Mouse (Mus musculus) stomach, embryonic 14.5 days (tissue): ENCODE measurements around the gene Sh2d3c. TPM values are rescaled to one million over a fixed set of nuclear protein-coding genes. Genes with fewer than 3 reads are reported as not detected.
A peak's percentile ranks its signal among the peaks of the same experiment; 100 is the strongest.

Experiments used
- ATAC-seq: fragments of 200-750 bp; cut with Nextera tagmentation; 2 replicates; pipeline ENCODE4 v1.8.0; 2017; ENCODE audit warnings: low read depth, moderate TSS enrichment; ENCODE audit not compliant: insufficient number of reproducible peaks, insufficient read depth, low FRiP score
- H3K27ac ChIP-seq: fragments of 300-500 bp; sonication (generic); 2 replicates; pipeline ENCODE4 v1.5.1; 2014; ENCODE audit warnings: mild to moderate bottlenecking, low read length, moderate library complexity, mixed read lengths
- H3K27me3 ChIP-seq: fragments of 300-500 bp; sonication (generic); 2 replicates; pipeline ENCODE4 v1.6.1; 2014; ENCODE audit warnings: low read length, control low read depth, mixed read lengths; ENCODE audit not compliant: control insufficient read depth, insufficient read depth
- H3K36me3 ChIP-seq: fragments of 300-500 bp; sonication (generic); 2 replicates; pipeline ENCODE4 v1.6.1; 2014; ENCODE audit warnings: mild to moderate bottlenecking, control low read depth, low read length, moderate library complexity, mixed read lengths; ENCODE audit not compliant: control insufficient read depth, insufficient read depth
- H3K4me1 ChIP-seq: fragments of 300-500 bp; sonication (generic); 2 replicates; pipeline ENCODE4 v1.6.1; 2014; ENCODE audit warnings: low read length, control low read depth, mixed read lengths; ENCODE audit not compliant: control insufficient read depth, insufficient read depth
- H3K4me2 ChIP-seq: fragments of 300-500 bp; sonication (generic); replicated peaks from 2 replicates; pipeline ENCODE4 v1.6.1; 2014; ENCODE audit warnings: low read depth, low read length, control low read depth
- H3K4me3 ChIP-seq: fragments of 300-500 bp; sonication (generic); 2 replicates; pipeline ENCODE4 v1.5.1; 2014; ENCODE audit warnings: low read depth, low read length, control low read depth
- H3K9ac ChIP-seq: fragments of 300-500 bp; sonication (generic); replicated peaks from 2 replicates; pipeline ENCODE4 v1.6.1; 2014; ENCODE audit warnings: low read depth, mild to moderate bottlenecking, control low read depth, low read length, moderate library complexity, mixed read lengths
- H3K9me3 ChIP-seq: fragments of 300-500 bp; sonication (generic); 2 replicates; pipeline ENCODE4 v1.6.1; 2016; ENCODE audit warnings: low read depth, low read length, control low read depth; ENCODE audit not compliant: control insufficient read depth
- WGBS: fragments of 180-500 bp; shearing (Covaris S2); extraction: QIAGEN DNeasy Blood & Tissue Kit; methylation state at CpG from one replicate; pipeline ENCODE4 v1.1.7; 2014; 5-methylcytosine and 5-hydroxymethylcytosine counted together
- polyA plus RNA-seq: library from polyadenylated mRNA; unstranded; fragments of >200 nt; fragmentation: Nextera tagmentation; extraction: Ambion mirVana; gene quantifications from 2 replicates; pipeline ENCODE4 v1.2.1, GENCODE M21; 2014

Gene Sh2d3c
- polyA plus RNA-seq, 1 experiment from 2014 or later, result 28.4 TPM

DNA sequence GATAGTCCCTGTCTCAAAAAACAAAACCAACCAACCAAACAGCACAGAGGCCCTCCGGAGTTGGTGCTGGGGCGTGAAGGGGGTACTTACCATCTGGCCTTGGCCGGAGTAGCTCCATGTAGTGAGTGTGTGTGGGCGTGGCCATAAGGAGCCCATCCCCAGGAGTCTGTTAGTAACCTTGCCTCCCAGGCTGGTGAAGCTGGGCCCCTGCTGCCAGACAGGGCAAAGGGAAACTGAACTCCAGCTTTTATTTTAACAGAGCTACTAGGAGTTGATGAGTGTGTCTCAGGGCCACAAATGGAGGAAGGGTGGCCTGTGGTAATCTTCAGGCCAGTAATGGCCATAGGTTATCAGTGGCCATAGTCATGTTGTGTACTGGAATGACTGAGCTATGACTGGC lies 13.6 kb downstream of the Sh2d3c start:
- H3K27me3 ChIP-seq, result no peaks in the 10 kb centered on the region
- no peak for ATAC-seq
- H3K4me1 ChIP-seq, result peaks cover 35% of the 10 kb centered on the region
- no peaks in the 10 kb centered on the region for H3K9me3 ChIP-seq
- peak overlapping the region; percentile 63; the same call in 1 of the 2 replicates for H3K27ac ChIP-seq
- H3K4me3 ChIP-seq, result no peak overlapping the region
- no peak overlapping the region for H3K9ac ChIP-seq
- H3K36me3 ChIP-seq, result no peaks in the 10 kb centered on the region; the same call in 1 of the 2 replicates
- H3K4me2 ChIP-seq, result no peak overlapping the region
- 40% methylated on average over 4 of the region's 4 CpGs for WGBS

DNA sequence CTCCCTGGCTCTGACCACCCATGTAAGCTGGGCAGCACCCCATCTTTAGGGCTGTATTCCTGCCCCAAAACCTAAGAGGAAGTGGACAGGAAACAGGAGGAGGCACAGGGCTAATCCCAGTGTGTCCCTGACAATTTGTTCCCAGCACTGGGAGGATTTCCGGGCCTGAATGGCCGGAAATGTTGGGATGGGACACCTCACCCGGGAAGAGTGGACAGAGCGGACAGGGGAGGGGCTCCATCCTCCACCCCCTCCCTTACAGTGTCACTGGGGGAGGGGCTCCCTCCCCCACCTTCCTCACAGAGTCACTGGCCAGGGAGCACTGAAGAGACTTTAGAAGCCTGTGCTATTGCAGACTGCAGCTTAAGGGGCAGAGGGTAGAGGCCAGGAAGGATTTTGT lies 14.1 kb downstream of the Sh2d3c start:
- Histone ChIP-seq H3K4me1 (peaks cover 35% of the 10 kb centered on the region), H3K36me3 (no peaks in the 10 kb centered on the region; the same call in 1 of the 2 replicates), H3K27ac (peak overlapping the region; percentile 63; the same call in 1 of the 2 replicates), H3K9me3 (no peaks in the 10 kb centered on the region), H3K4me3 (no peak overlapping the region), H3K27me3 (no peaks in the 10 kb centered on the region), H3K4me2 (no peak overlapping the region), H3K9ac (no peak overlapping the region)
- WGBS, result 51% methylated on average over 4 of the region's 4 CpGs
- ATAC-seq, result no peak

DNA sequence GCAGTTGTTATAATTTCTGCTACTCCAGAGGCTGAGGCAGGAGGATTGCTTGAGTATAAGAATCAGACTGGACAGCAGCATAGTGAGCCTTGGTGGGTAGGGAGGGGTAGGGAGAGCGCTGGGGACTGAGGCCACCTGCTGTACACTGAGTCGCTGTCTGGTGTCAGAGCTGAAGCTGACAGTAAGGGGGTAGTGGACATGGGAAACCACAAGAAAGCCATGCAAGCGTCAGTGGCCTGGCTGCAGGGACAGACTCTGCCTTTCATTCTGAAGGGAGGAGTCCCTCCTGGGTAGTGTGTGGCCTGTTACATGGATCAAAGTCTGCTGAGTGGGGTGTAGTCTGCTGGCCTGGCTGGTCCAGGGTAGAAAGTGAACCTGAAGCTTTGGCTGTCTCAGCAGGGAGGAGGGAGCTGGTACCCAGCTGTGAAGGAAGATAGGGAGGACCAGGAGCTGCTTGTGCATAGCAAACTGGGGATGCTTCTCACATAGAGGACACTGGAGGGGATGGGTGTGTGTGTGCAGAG lies 15.5 kb downstream of the Sh2d3c start:
- H3K36me3 ChIP-seq, result no peaks in the 10 kb centered on the region; the same call in 1 of the 2 replicates
- H3K27ac ChIP-seq, result peak overlapping the region; percentile 11; the same call in 1 of the 2 replicates
- 0 out of 2 replicates have a peak, but pooled peaks cover under 1% of the 10 kb centered on the region for H3K27me3 ChIP-seq
- H3K9me3 ChIP-seq, result no peaks in the 10 kb centered on the region
- ATAC-seq, result no peak
- no peak overlapping the region for H3K9ac ChIP-seq
- peaks cover 27% of the 10 kb centered on the region for H3K4me1 ChIP-seq
- WGBS, result 51% methylated on average over 3 of the region's 3 CpGs
- no peak overlapping the region for H3K4me2 ChIP-seq
- no peak overlapping the region for H3K4me3 ChIP-seq

DNA sequence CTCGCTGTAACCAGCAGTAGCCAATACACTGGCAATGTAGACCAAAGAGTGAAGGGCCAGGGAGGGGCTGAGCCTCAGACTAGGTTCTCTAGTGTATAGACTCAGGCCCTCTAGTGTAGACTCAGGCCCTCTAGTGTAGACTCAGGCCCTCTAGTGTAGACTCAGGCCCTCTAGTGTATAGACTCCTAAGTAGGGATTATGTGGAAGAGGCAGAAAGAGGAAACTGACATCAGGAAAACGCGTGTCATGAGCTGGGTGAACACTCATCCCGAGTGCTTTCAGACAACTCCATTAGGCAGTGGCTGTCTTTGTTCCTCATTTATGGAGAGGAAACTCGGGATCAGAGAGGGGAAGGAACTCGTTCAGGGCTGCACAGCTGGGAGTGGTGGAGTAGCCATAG lies 16.2 kb downstream of the Sh2d3c start:
- WGBS, result 64% methylated on average over 6 of the region's 6 CpGs
- no peak overlapping the region for H3K4me2 ChIP-seq
- H3K9me3 ChIP-seq, result no peaks in the 10 kb centered on the region
- peaks cover 28% of the 10 kb centered on the region for H3K4me1 ChIP-seq
- 0 out of 2 replicates have a peak, but pooled peaks cover 7% of the 10 kb centered on the region for H3K27me3 ChIP-seq
- no peak for ATAC-seq
- no peaks in the 10 kb centered on the region; the same call in 1 of the 2 replicates for H3K36me3 ChIP-seq
- no peak overlapping the region for H3K9ac ChIP-seq
- H3K27ac ChIP-seq, result no peak overlapping the region
- no peak overlapping the region for H3K4me3 ChIP-seq

DNA sequence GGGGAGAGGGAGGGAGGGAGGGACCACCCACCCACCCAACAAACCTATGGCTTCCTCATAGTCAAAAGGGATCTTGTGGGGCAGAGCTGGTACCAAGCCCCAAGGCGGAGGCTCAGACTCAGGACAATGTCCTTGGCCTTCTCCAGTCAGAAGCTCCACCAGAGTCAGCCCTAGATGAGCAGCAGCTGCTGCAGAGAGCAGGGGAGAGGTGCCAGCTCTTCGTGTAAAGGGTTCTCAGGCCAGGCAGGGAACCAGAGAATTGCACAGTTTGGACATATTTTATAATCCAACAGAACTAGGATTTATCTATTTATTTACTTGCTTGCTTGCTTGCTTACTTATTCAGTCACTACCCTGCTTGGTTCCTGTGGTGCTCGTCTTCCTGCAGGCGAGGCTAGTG lies 18.5 kb downstream of the Sh2d3c start:
- Histone ChIP-seq H3K9me3 (no peaks in the 10 kb centered on the region), H3K4me1 (peaks cover 25% of the 10 kb centered on the region), H3K4me2 (no peak overlapping the region), H3K4me3 (no peak overlapping the region), H3K27ac (no peak overlapping the region), H3K36me3 (no peaks in the 10 kb centered on the region; the same call in 1 of the 2 replicates), H3K9ac (no peak overlapping the region), H3K27me3 (0 out of 2 replicates have a peak, but pooled peaks cover 14% of the 10 kb centered on the region)
- WGBS, result 69% methylated on average over 4 of the region's 4 CpGs
- no peak for ATAC-seq

DNA sequence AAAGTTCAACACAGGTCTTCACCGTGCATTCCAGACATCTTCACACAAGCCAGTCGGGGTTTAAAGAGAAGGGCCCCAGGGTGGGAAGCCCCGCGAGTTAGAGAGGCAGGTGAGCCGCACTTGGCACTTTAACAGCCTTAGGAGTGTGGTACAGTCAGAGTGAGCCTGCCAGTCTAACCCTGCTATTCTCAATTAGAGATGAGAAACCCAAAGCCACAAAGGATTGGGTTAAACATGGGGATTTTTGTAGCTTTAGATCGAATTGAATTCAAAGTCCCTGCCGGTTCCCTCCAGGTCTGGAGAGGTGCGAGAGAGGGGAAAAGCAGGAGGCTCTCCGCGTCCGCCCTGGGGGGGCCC lies 20.0 kb downstream of the Sh2d3c start, which contains the start of gene 6330409D20Rik:
6330409D20Rik (minus strand) TSS at position 101 of the 357 bp plus-strand sequence.
- H3K27ac ChIP-seq, result no peak within 1 kb of the TSS
- H3K9ac ChIP-seq, result peak within 1 kb of the TSS; percentile 28; the same call in 1 of the 2 replicates
- no peak for ATAC-seq
- peak within 1 kb of the TSS; percentile 93 for H3K4me2 ChIP-seq
- H3K27me3 ChIP-seq, result 0 out of 2 replicates have a peak, but pooled peaks cover 14% of the 10 kb centered on the region
- 8% methylated on average over 11 of the region's 11 CpGs for WGBS
- no peaks in the 10 kb centered on the region for H3K9me3 ChIP-seq
- peaks cover 16% of the 10 kb centered on the region for H3K4me1 ChIP-seq
- H3K4me3 ChIP-seq, result peak within 1 kb of the TSS; percentile 39
- H3K36me3 ChIP-seq, result peaks cover 3% of the 10 kb centered on the region

DNA sequence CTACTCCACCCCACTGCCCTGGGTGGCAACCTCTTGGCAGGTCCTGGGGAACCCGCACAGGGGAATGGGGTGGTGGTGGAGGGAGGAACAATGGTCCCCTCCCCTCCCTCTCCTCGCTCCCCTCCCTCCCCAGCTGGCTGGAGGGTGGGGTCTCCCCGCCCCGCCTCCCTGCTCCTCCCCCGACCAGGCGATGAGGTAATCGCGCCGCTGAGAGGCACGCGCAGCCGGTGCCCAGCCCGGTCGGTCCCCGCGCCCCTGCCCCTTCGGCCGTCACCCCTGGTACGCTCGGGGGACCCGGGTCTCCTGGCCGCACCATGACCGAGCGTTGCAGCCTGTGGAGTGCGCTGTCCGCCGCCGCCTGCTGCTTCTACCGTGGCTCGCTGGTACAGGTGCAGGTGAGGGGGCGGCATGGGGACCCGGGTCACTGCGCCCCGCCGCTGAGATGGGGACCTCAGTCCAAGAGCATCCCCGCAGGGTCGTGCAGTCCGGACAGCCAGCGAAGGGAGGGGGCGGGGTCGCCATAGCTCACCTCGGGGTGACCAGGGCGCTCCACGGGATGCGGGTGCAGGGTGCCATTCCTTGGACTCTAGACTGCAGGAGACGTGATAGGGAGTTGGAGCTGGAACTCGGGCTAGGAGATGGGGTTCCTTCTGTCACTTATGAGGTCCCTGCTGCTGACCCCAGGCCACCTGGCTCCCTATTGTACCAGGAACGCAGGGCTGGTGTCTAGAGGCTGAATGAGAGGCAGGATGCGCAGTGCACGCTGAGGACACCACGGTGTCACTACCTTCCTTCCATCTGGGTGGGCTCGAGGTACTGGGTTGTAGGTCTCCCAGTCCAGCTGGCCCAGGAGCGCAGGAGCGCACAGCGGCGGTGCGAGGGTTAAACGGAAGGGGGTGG lies 20.7 kb downstream of the Sh2d3c start:
- no peaks in the 10 kb centered on the region for H3K9me3 ChIP-seq
- H3K27me3 ChIP-seq, result 0 out of 2 replicates have a peak, but pooled peaks cover 14% of the 10 kb centered on the region
- peaks cover 9% of the 10 kb centered on the region for H3K36me3 ChIP-seq
- no peak overlapping the region for H3K27ac ChIP-seq
- peaks cover 13% of the 10 kb centered on the region for H3K4me1 ChIP-seq
- WGBS, result 6% methylated on average over 57 of the region's 58 CpGs
- peak overlapping the region; percentile 93 for H3K4me2 ChIP-seq
- H3K9ac ChIP-seq, result peak overlapping the region; percentile 28; the same call in 1 of the 2 replicates
- H3K4me3 ChIP-seq, result peak overlapping the region; percentile 39
- peak; percentile 70 for ATAC-seq

DNA sequence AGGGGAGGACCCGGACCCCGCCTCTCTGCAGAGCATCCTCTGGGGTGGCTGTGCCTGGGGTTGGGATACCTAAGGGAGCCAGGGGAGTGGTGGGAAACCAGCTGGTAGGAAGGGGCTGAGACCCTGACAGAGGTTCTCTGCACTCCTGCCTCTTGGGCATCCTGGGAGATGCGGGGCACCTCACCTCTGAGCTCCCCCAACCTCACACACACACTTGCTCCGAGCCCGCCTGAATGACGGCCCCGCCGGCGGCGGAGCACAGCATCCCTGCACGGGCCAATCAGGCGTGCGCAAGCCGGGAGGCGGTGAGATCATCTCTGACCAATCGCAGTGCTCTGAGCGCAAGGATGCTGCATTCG lies 21.3 kb downstream of the Sh2d3c start:
- Histone ChIP-seq H3K9ac (no peak overlapping the region), H3K4me3 (peak overlapping the region; percentile 39), H3K9me3 (no peaks in the 10 kb centered on the region), H3K4me2 (peak overlapping the region; percentile 93; the same call in 1 of the 2 replicates), H3K4me1 (peaks cover 13% of the 10 kb centered on the region), H3K27ac (no peak overlapping the region), H3K27me3 (0 out of 2 replicates have a peak, but pooled peaks cover 14% of the 10 kb centered on the region), H3K36me3 (peaks cover 9% of the 10 kb centered on the region)
- ATAC-seq, result no peak
- WGBS, result 16% methylated on average over 18 of the region's 18 CpGs
